Mouse (Mus musculus): ENCODE data around the gene Fgfr2. TPM values are rescaled to one million over a fixed set of nuclear protein-coding genes. Genes with fewer than 3 reads are reported as not detected.

Fgfr2 gene
- polyA plus RNA-seq, 1 experiment = 52.3 TPM

DNA sequence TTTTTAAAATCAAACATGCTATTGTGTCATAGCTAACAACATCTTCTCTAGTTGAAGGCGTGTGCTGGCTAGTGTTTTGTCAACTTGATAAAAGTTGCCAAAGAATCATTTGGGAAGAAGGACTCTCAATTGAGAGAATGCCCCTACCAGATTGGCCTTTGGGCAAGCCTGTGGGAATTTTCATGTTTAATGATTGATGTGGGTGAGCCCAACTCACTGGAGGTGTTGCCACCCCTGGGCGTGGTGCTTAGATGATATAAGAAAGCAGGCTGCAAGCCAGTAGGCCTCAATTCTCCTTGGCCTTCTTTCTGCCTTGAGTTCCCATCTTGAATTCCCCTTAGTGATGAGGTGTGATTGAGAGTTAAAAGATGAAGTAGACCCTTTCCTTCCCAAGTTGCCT is 145.2 kb downstream of the Fgfr2 start:
- TF ChIP-seq POLR2A (IDR thresholded peaks at IDR 0.05; ENCODE audit: borderline replicate concordance, extremely low read depth, insufficient read depth, insufficient read length, poor library complexity, severe bottlenecking) (no peak), CTCF (IDR thresholded peaks at IDR 0.05; ENCODE audit: borderline replicate concordance, extremely low read depth, insufficient read depth, insufficient read length) (no peak)
- no peak for DNase-seq (ENCODE audit: low read depth)

- TF ChIP-seq CTCF (IDR thresholded peaks at IDR 0.05; ENCODE audit: borderline replicate concordance, extremely low read depth, insufficient read depth, insufficient read length) (no peak), POLR2A (IDR thresholded peaks at IDR 0.05; ENCODE audit: borderline replicate concordance, extremely low read depth, insufficient read depth, insufficient read length, poor library complexity, severe bottlenecking) (no peak)
- peak; percentile 20 for DNase-seq (ENCODE audit: low read depth)
Observed at GRCm38 (mm10) chr7:132976079-132976478, 147.1 kb downstream of the Fgfr2 start.

- no peak for DNase-seq (ENCODE audit: low read depth)
- TF ChIP-seq POLR2A (IDR thresholded peaks at IDR 0.05; ENCODE audit: borderline replicate concordance, extremely low read depth, insufficient read depth, insufficient read length, poor library complexity, severe bottlenecking) (no peak), CTCF (IDR thresholded peaks at IDR 0.05; ENCODE audit: borderline replicate concordance, extremely low read depth, insufficient read depth, insufficient read length) (no peak)
Observed at GRCm38 (mm10) chr7:132972079-132972478, 151.1 kb downstream of the Fgfr2 start.

DNA sequence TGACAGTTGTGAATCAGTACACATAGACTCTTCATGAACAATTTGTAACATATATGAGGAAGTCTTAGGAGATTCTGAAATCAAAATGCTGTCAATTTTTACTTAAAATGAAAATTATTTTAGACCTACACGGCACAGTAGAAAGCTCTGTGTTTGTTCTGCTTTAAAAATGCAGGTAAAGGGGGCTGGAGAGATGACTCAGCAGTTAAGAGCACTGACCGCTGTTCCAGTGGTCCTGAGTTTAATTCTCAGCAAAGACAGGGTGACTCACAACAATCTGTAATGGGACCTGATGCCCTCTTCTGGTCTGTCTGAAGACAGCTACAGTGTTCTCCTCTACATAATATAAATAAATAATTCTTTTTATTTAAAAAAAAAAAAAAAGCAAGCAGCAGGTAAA is 157.4 kb downstream of the Fgfr2 start:
- no peak for DNase-seq (ENCODE audit: low read depth)
- TF ChIP-seq CTCF (IDR thresholded peaks at IDR 0.05; ENCODE audit: borderline replicate concordance, extremely low read depth, insufficient read depth, insufficient read length) (no peak), POLR2A (IDR thresholded peaks at IDR 0.05; ENCODE audit: borderline replicate concordance, extremely low read depth, insufficient read depth, insufficient read length, poor library complexity, severe bottlenecking) (no peak)

DNA sequence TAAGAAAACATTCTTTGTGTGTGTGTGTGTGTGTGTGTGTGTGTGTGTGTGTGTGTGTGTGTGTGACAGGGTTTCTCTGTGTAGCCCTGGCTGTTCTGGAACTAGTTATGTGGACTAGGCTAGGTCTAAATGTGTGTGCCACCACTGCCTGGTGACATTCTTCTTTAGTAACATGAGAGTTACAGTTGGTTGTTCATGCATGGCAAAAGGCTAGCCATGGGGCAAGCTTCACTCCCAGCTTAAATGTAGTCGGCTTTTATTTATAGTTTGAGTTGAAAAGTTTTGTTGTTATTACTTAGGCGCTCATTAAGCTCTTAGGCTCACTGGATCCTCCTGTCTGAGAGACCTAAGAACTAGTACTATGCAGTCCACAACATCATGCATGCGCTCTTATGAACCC is 158.8 kb downstream of the Fgfr2 start:
- TF ChIP-seq CTCF (IDR thresholded peaks at IDR 0.05; ENCODE audit: borderline replicate concordance, extremely low read depth, insufficient read depth, insufficient read length) (no peak), POLR2A (IDR thresholded peaks at IDR 0.05; ENCODE audit: borderline replicate concordance, extremely low read depth, insufficient read depth, insufficient read length, poor library complexity, severe bottlenecking) (no peak)
- no peak for DNase-seq (ENCODE audit: low read depth)

DNA sequence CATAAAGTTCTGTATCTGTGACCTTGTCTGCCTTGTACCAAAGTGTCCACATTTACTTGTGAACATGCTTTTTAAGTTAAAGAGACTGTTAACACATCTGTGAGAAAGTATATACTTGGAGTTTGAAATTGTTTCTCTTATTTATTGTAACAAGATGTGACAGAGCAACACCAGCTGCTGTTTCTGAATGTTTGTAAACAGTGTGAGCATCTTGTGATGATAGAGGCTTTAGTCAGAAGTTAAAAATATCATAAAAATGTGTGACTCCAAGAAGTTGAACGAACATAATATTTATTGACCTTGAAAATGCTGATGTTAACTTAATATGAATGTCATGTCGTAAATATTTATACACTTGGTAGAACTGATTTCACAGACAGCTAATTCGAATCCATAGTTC is 172.5 kb downstream of the Fgfr2 start:
- TF ChIP-seq POLR2A (IDR thresholded peaks at IDR 0.05; ENCODE audit: borderline replicate concordance, extremely low read depth, insufficient read depth, insufficient read length, poor library complexity, severe bottlenecking) (no peak), CTCF (IDR thresholded peaks at IDR 0.05; ENCODE audit: borderline replicate concordance, extremely low read depth, insufficient read depth, insufficient read length) (no peak)
- no peak for DNase-seq (ENCODE audit: low read depth)

DNA sequence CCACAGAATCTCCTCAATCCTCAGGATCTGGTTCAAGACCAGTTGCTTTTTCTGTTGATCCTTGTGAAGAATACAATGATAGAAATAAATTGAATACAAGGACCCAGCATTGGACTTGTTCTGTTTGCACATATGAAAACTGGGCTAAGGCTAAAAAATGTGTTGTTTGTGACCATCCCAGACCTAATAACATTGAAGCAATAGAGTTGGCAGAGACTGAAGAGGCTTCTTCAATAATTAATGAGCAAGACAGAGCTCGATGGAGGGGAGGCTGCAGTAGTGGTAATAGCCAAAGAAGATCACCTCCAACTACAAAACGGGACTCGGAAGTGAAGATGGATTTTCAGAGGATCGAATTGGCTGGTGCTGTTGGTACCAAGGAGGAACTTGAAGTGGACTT is 173.2 kb downstream of the Fgfr2 start:
- no peak for DNase-seq (ENCODE audit: low read depth)
- TF ChIP-seq POLR2A (IDR thresholded peaks at IDR 0.05; ENCODE audit: borderline replicate concordance, extremely low read depth, insufficient read depth, insufficient read length, poor library complexity, severe bottlenecking) (no peak), CTCF (IDR thresholded peaks at IDR 0.05; ENCODE audit: borderline replicate concordance, extremely low read depth, insufficient read depth, insufficient read length) (no peak)

- no peak for TF ChIP-seq CTCF (IDR thresholded peaks at IDR 0.05; ENCODE audit: borderline replicate concordance, extremely low read depth, insufficient read depth, insufficient read length)
- TF ChIP-seq POLR2A (IDR thresholded peaks at IDR 0.05; ENCODE audit: borderline replicate concordance, extremely low read depth, insufficient read depth, insufficient read length, poor library complexity, severe bottlenecking) = no peak
- no peak for DNase-seq (ENCODE audit: low read depth)
Observed at GRCm38 (mm10) chr7:132940569-132940968, 182.6 kb downstream of the Fgfr2 start.

GRCm38 (mm10) chr7:132939118-132939517 is 184.0 kb downstream of the Fgfr2 start:
- DNase-seq (ENCODE audit: low read depth) = no peak
- TF ChIP-seq POLR2A (IDR thresholded peaks at IDR 0.05; ENCODE audit: borderline replicate concordance, extremely low read depth, insufficient read depth, insufficient read length, poor library complexity, severe bottlenecking) (no peak), CTCF (IDR thresholded peaks at IDR 0.05; ENCODE audit: borderline replicate concordance, extremely low read depth, insufficient read depth, insufficient read length) (no peak)

DNA sequence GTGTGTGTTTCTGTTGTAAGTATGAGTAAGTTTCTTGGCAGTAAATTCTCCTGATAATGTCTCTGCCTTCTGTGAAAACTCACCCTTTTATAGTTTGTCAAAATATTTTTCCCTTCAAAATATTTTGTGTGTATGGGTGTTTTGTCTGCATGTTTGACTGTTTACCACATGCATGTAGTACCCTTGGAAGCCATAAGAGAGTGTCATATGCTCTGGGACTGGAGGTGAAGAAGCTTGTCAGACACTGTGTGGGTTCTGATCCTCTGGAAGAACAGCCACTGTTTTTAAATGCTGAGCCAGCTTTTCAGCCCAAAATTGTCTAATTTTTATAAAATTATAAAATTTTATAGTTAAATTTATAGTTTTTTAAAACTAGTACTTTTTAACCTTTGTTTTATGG is 188.4 kb downstream of the Fgfr2 start:
- no peak for DNase-seq (ENCODE audit: low read depth)
- TF ChIP-seq POLR2A (IDR thresholded peaks at IDR 0.05; ENCODE audit: borderline replicate concordance, extremely low read depth, insufficient read depth, insufficient read length, poor library complexity, severe bottlenecking) = no peak
- TF ChIP-seq CTCF (IDR thresholded peaks at IDR 0.05; ENCODE audit: borderline replicate concordance, extremely low read depth, insufficient read depth, insufficient read length) = no peak

DNA sequence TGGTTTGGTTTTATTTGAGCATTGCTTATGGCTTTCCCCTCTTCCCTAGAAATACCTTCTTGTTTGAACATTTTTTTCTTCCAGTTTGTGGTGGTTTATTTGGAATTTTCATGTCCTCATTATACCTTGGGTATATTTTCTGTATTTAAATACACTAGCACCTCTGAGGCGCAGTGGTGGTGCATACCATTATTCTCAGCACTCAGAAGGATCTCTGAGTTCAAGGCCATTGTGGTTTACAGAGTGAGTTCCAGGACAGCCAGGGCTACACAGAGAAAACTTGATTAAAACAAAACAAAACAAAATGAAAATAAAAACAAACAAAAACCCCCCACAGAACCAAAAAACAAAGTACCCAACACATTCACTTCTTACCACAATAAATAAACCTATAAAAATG is 189.8 kb downstream of the Fgfr2 start:
- DNase-seq (ENCODE audit: low read depth) = no peak

GRCm38 (mm10) chr7:132931560-132932351 is 191.4 kb downstream of the Fgfr2 start:
- peak; percentile 51 for DNase-seq (ENCODE audit: low read depth)
- no peak for TF ChIP-seq CTCF (IDR thresholded peaks at IDR 0.05; ENCODE audit: borderline replicate concordance, extremely low read depth, insufficient read depth, insufficient read length)
- no peak for TF ChIP-seq POLR2A (IDR thresholded peaks at IDR 0.05; ENCODE audit: borderline replicate concordance, extremely low read depth, insufficient read depth, insufficient read length, poor library complexity, severe bottlenecking)

More for the DNA sequence above, 189.8 kb downstream of the Fgfr2 start:
- TF ChIP-seq CTCF (IDR thresholded peaks at IDR 0.05; ENCODE audit: borderline replicate concordance, extremely low read depth, insufficient read depth, insufficient read length) (no peak), POLR2A (IDR thresholded peaks at IDR 0.05; ENCODE audit: borderline replicate concordance, extremely low read depth, insufficient read depth, insufficient read length, poor library complexity, severe bottlenecking) (no peak)

Measured in brain, embryonic 14.5 days (tissue).